Mouse (Mus musculus): ENCODE data around the gene Carmil2.

DNA sequence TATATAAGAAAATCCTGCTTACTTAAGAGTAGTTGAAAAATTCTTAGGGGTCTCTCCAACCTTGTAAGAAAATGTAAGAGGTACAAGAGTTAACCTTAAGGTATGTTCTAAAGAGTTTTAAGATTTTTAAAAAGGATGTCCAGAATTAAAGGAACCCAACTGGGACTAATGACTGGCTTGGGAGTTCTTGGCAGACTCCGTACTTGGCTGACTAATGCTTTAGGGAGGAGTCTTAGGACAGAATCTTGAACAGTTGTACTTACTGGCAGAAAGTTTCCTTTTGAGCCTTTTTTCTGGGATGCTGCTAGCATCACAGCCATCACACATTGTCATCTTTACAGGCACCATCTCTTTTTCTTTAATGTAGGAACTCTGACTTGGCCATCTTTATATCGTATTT, 45.6 kb upstream of the Carmil2 start:
- no peak for TF ChIP-seq POLR2A (IDR thresholded peaks at IDR 0.05; ENCODE audit: borderline replicate concordance, low read depth, low read length)
- no peak for TF ChIP-seq CTCF (IDR thresholded peaks at IDR 0.05; ENCODE audit: low read depth, low read length)
